Mouse (Mus musculus): ENCODE data around the gene Ppm1l.

DNA sequence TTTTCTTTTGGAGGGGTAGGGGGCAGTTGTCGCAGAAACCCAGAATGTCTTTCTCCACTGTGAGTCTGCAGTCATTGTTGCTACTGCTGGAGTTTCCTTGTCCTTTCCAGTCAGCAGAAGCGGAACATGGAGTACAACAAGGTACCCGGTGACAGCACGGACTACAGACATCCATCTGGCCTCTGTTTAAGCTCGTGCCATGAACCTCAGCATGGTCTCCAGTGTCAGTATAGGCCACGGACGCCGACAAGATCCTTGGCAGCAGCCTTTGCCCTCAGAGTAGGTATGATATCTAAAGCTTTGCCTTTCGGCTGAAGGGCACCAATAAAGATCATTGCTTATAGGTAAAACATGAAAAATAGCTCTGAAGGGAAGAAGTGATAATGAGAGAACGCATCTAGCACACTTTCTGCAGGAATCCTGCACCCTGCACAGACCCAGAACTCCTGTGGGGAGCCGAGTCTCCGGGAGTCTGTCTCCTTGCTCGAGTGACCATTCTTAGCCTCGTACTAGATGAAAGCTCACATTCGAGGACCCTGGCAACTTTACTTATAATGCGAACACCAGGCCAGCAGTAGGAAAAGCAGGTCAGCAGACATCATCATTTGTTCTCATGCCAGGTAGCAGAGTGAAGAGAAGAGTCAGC, 42.5 kb upstream of the Ppm1l start:
- TF ChIP-seq GATA1 (IDR thresholded peaks at IDR 0.05; ENCODE audit: low read depth, low read length): no peak
- no peak for TF ChIP-seq CTCF (IDR thresholded peaks at IDR 0.05 in 2 of 3, conservative IDR thresholded peaks at IDR 0.05 in 1 of 3; ENCODE audit: control insufficient read depth in 1 of 3, insufficient read depth in 1 of 3, low read depth in 2 of 3, low read length in 3 of 3, poor library complexity in 1 of 3, severe bottlenecking in 1 of 3)
- TF ChIP-seq RAD21 (IDR thresholded peaks at IDR 0.05; ENCODE audit: low read depth, low read length): no peak
